Mouse (Mus musculus): ENCODE measurements at regions not wholly inside any gene's neighbourhood (a gene's known extent, or its start where the extent isn't known, plus 50 kb on each side); places are given as distances from the start of the nearest gene placed in this dataset.

GRCm38 (mm10) chr9:84900643-84901042, 411.9 kb upstream of the Gm11114 start:
- Histone ChIP-seq H3K4me1 (ENCODE audit: control insufficient read depth, insufficient read depth, low read length) (no peaks in the 10 kb centered on the region), H3K4me3 (ENCODE audit: insufficient read depth, low read length) (no peak overlapping the region), H3K27ac (ENCODE audit: insufficient read depth, low read length) (no peak overlapping the region)
- no peak for TF ChIP-seq POLR2A (IDR thresholded peaks at IDR 0.05; ENCODE audit: extremely low read depth, insufficient read depth, low read length)

GRCm38 (mm10) chr9:84906244-84906643, 406.3 kb upstream of the Gm11114 start:
- Histone ChIP-seq H3K4me1 (ENCODE audit: control insufficient read depth, insufficient read depth, low read length) (no peaks in the 10 kb centered on the region), H3K4me3 (ENCODE audit: insufficient read depth, low read length) (no peak overlapping the region), H3K27ac (ENCODE audit: insufficient read depth, low read length) (no peak overlapping the region)
- TF ChIP-seq POLR2A (IDR thresholded peaks at IDR 0.05; ENCODE audit: extremely low read depth, insufficient read depth, low read length) (no peak), CTCF (IDR thresholded peaks at IDR 0.05; ENCODE audit: extremely low read depth, insufficient read depth, low read length) (no peak)

- H3K4me3 ChIP-seq (ENCODE audit: insufficient read depth, low read length) = no peak overlapping the region
- no peaks in the 10 kb centered on the region for H3K4me1 ChIP-seq (ENCODE audit: control insufficient read depth, insufficient read depth, low read length)
- no peak for TF ChIP-seq CTCF (IDR thresholded peaks at IDR 0.05; ENCODE audit: extremely low read depth, insufficient read depth, low read length)
- TF ChIP-seq POLR2A (IDR thresholded peaks at IDR 0.05; ENCODE audit: extremely low read depth, insufficient read depth, low read length) = no peak
- H3K27ac ChIP-seq (ENCODE audit: insufficient read depth, low read length) = no peak overlapping the region
Measured at GRCm38 (mm10) chr9:84913321-84913720, 399.3 kb upstream of the Gm11114 start.

GRCm38 (mm10) chr9:84922306-84922705, 390.3 kb upstream of the Gm11114 start:
- no peaks in the 10 kb centered on the region for H3K4me1 ChIP-seq (ENCODE audit: control insufficient read depth, insufficient read depth, low read length)
- H3K4me3 ChIP-seq (ENCODE audit: insufficient read depth, low read length) = no peak overlapping the region
- TF ChIP-seq CTCF (IDR thresholded peaks at IDR 0.05; ENCODE audit: extremely low read depth, insufficient read depth, low read length) (no peak), POLR2A (IDR thresholded peaks at IDR 0.05; ENCODE audit: extremely low read depth, insufficient read depth, low read length) (no peak)
- no peak overlapping the region for H3K27ac ChIP-seq (ENCODE audit: insufficient read depth, low read length)

- TF ChIP-seq CTCF (IDR thresholded peaks at IDR 0.05; ENCODE audit: extremely low read depth, insufficient read depth, low read length) (no peak), POLR2A (IDR thresholded peaks at IDR 0.05; ENCODE audit: extremely low read depth, insufficient read depth, low read length) (no peak)
- Histone ChIP-seq H3K4me3 (ENCODE audit: insufficient read depth, low read length) (no peak overlapping the region), H3K4me1 (ENCODE audit: control insufficient read depth, insufficient read depth, low read length) (no peaks in the 10 kb centered on the region), H3K27ac (ENCODE audit: insufficient read depth, low read length) (no peak overlapping the region)
Measured at GRCm38 (mm10) chr9:84923966-84924365, 388.6 kb upstream of the Gm11114 start.

- Histone ChIP-seq H3K4me3 (ENCODE audit: insufficient read depth, low read length) (no peak overlapping the region), H3K27ac (ENCODE audit: insufficient read depth, low read length) (no peak overlapping the region), H3K4me1 (ENCODE audit: control insufficient read depth, insufficient read depth, low read length) (no peaks in the 10 kb centered on the region)
- TF ChIP-seq CTCF (IDR thresholded peaks at IDR 0.05; ENCODE audit: extremely low read depth, insufficient read depth, low read length) (no peak), POLR2A (IDR thresholded peaks at IDR 0.05; ENCODE audit: extremely low read depth, insufficient read depth, low read length) (no peak)
Measured at GRCm38 (mm10) chr9:84936291-84937055, 376.1 kb upstream of the Gm11114 start.

- Histone ChIP-seq H3K27ac (ENCODE audit: insufficient read depth, low read length) (no peak overlapping the region), H3K4me1 (ENCODE audit: control insufficient read depth, insufficient read depth, low read length) (no peaks in the 10 kb centered on the region), H3K4me3 (ENCODE audit: insufficient read depth, low read length) (no peak overlapping the region)
- TF ChIP-seq CTCF (IDR thresholded peaks at IDR 0.05; ENCODE audit: extremely low read depth, insufficient read depth, low read length) = no peak
- no peak for TF ChIP-seq POLR2A (IDR thresholded peaks at IDR 0.05; ENCODE audit: extremely low read depth, insufficient read depth, low read length)
Measured at GRCm38 (mm10) chr9:84966558-84967154, 345.9 kb upstream of the Gm11114 start.

GRCm38 (mm10) chr9:84969975-84970608, 342.5 kb upstream of the Gm11114 start:
- no peaks in the 10 kb centered on the region for H3K4me1 ChIP-seq (ENCODE audit: control insufficient read depth, insufficient read depth, low read length)
- no peak overlapping the region for H3K4me3 ChIP-seq (ENCODE audit: insufficient read depth, low read length)
- no peak for TF ChIP-seq CTCF (IDR thresholded peaks at IDR 0.05; ENCODE audit: extremely low read depth, insufficient read depth, low read length)
- no peak for TF ChIP-seq POLR2A (IDR thresholded peaks at IDR 0.05; ENCODE audit: extremely low read depth, insufficient read depth, low read length)
- H3K27ac ChIP-seq (ENCODE audit: insufficient read depth, low read length) = no peak overlapping the region

- Histone ChIP-seq H3K4me1 (ENCODE audit: control insufficient read depth, insufficient read depth, low read length) (no peaks in the 10 kb centered on the region), H3K27ac (ENCODE audit: insufficient read depth, low read length) (no peak overlapping the region), H3K4me3 (ENCODE audit: insufficient read depth, low read length) (no peak overlapping the region)
- TF ChIP-seq CTCF (IDR thresholded peaks at IDR 0.05; ENCODE audit: extremely low read depth, insufficient read depth, low read length) = no peak
- no peak for TF ChIP-seq POLR2A (IDR thresholded peaks at IDR 0.05; ENCODE audit: extremely low read depth, insufficient read depth, low read length)
Measured at GRCm38 (mm10) chr9:84977470-84977869, 335.1 kb upstream of the Gm11114 start.

GRCm38 (mm10) chr9:85003414-85003813, 309.2 kb upstream of the Gm11114 start:
- Histone ChIP-seq H3K4me3 (ENCODE audit: insufficient read depth, low read length) (no peak overlapping the region), H3K27ac (ENCODE audit: insufficient read depth, low read length) (no peak overlapping the region), H3K4me1 (ENCODE audit: control insufficient read depth, insufficient read depth, low read length) (no peaks in the 10 kb centered on the region)
- TF ChIP-seq CTCF (IDR thresholded peaks at IDR 0.05; ENCODE audit: extremely low read depth, insufficient read depth, low read length) (no peak), POLR2A (IDR thresholded peaks at IDR 0.05; ENCODE audit: extremely low read depth, insufficient read depth, low read length) (no peak)

Data from cortical plate, adult 2 months (tissue).